Mouse (Mus musculus): ENCODE results near the gene Slfn9.
"Not testable (repeated sequence)": the region's sequence is repeated elsewhere in the genome, so short reads cannot be mapped to it uniquely, and the experiment has no call there.

The Slfn9 gene

DNA sequence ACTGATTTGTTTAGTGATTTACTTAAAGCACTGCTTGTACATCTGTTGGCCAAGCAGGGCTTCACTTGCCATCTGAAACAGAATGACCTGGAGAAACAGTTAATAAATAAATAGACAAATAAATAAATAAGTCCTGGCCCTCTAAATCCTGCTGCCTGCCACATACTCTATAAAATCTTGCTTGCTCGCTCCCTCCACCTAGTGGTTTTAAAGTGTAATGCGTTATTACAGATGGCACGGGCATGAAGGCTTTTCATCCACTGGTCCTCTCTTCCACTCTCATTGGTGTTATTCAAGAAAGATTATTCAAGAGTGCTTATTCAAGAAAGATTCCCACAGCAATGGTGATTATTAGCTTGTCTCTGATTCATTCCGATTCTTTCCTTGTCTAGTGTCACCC, 32.0 kb downstream of the Slfn9 start:
- in situ Hi-C loops (cut with MboI, MseI): no loop called here

DNA sequence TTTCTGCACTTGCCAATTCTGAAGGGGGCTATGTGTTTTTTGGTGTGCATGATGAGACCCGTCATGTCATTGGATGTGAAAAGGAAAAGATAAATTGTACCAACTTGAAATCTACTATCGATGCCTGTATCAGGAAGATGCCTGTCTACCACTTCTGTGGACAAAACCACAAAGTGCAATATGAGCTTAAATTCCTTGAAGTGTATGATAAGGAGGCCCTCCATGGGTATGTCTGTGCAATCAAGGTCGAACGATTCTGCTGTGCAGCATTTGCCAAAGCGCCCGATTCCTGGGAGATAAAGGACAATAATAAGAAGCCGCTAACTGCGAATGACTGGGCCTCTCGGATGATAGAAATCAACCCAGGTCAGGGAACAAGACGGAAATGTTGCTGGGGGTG, 34.7 kb downstream of the Slfn9 start:
- in situ Hi-C loops (cut with MboI, MseI): no loop called here

DNA sequence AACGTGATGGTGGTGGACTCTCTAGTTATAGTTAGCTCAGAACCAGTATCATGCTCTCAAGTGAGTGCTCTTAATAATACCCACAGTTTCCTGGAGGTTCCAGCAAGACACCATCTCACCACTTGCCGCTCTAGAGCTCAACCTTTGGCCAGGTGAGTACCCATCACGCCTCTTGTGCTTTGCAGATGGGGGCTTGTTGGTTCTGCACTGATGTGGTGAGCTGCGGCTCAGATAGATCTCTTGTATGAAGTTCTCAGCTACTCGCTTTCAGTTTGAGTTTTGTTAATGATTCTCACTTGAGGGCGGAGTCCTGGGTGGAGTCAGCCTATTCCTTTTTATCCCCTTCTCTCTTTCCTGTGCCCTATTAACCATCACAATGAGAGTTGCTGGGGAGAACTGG, 37.0 kb downstream of the Slfn9 start:
- in situ Hi-C loops (cut with MboI, MseI): no loop called here

DNA sequence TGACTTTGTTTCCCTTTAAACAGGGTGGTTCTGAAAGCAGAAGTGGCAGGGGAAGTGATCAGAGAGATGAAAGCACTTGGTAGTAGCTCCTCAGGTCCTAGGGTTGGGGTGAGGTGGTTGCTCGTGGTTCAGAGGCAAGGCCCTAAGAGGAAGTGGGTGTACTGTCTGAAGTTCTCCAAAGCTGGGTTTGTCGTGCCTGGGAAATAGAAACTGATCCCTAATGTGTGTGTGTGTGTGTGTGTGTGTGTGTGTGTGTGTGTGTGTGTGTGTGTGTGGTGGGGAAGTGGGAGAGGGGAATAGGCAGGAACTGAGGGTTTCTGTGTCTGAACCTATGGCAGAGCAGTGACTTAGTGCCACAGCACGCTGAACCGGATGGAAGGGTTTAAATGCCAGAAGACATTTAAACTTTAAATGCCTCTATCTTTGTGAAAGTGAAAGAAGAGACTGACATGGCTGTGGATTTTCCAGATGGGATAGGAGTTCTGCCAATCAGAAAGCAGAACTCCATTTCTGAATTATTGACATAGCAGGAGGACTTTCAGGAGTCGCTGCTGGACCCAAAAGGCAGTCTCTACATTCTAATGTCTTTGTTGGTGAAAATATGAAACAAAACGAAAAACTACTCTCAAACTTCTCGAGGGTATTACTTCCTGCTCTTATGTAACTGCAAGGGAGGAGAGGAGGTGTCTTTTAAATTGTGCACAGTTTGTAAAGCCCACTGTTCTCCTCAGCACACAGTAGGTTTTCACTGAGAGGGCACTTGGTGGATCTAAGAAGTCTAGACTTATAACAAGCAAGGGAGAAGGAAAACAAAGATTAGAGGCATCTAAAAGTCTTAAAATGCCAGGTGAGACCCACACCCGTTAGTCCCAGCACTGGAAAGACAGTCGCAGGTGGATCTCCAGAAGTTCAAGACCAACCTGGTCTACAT, 38.8 kb downstream of the Slfn9 start:
- in situ Hi-C loops (cut with MboI, MseI): no loop called here

DNA sequence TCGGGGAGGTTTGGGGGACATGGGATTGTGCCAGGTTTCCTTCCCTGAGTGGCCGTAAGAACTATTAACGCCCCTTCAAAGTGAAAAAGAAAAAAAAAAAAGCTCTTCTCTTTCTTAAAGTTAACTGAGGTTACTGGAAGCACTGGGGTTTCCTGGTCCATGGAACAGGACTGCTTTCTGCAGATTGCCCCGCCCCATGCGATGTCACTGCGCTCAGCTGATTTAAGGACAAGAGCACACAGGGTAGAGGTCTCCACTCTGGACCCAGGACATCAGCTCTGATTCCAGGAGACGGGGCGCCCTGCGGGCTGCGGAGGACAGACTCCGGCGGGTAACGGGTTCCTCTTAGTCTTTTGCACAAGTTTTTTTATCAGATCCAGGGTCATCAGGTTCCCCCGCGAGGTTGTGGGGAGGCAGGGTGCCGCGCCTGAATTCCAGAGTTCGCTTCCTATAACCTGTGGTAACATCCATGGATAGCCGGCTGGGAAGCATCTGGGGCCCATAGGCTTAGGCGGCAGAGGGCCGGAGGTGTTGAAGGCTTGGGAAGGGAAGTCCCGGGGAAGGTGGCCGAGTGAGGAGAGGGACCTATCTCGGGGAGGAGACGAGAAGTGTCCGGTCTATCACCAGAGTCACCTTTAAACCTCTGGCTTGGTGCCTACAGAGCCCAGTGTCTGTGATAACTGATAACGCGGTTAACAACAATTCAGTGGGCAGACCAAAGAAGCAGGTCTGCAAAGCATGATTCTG, 39.6 kb downstream of the Slfn9 start:
- in situ Hi-C loops (cut with MboI, MseI): no loop called here

DNA sequence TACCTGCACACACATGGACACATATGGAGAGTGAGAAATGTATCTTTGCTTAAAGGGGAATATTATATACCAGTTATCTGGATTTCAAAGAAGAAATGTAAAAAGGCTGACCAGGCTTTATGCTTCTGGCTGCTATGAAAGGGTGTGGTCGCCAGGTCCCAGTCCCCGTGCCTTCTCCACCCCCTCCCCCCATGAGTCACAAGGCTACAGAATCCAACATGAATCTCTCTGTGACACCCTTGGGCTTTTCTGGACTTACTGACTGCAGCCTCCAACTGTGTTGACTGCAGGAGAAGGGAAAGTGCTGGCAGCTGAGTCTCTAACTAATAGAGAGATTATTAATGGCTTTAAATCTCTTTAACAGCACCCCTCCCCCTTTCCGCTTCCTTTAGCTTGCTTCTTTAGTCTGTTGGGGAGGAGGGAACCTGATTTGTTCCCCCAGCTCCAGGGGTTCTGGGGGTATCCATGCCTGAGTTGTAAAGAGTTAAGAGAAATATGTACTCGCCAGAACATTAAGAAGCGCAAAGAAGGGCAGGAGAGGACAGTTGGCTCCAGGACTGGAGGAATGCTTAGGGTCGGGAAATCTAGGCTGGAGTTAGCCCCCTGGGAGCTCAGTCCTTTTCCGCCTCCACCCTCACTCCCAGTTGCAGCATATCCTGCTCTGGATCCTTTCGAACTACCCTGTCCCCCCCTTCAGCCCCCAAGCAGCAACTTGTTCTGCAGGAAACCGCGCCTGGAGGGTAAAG, 40.7 kb downstream of the Slfn9 start, which contains the start of gene Slfn5:
TSS of gene Slfn5 (plus strand) at position 614 of the 746 bp plus-strand sequence.
- in situ Hi-C loops (cut with MboI, MseI): no loop called here

DNA sequence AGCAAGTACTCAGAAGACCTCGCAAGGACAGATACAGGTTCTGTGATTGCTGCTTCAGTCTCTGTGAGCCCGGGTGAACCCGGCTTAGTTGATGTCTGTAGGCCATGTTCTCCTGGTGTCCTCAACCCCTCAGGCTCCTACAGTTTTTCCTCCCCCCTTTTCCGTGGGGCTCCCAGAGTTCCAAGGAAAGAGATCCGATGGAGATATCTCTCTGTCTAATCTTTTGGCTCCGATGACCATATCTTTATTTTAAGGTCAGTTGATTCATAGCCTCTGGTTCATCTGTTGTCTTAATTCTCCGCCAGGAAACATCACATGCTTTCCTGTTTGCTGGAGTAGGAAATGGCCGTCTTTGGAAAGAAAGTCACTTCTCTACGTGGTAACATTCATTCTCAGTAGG, 42.6 kb downstream of the Slfn9 start:
- in situ Hi-C loops (cut with MboI, MseI): no loop called here

DNA sequence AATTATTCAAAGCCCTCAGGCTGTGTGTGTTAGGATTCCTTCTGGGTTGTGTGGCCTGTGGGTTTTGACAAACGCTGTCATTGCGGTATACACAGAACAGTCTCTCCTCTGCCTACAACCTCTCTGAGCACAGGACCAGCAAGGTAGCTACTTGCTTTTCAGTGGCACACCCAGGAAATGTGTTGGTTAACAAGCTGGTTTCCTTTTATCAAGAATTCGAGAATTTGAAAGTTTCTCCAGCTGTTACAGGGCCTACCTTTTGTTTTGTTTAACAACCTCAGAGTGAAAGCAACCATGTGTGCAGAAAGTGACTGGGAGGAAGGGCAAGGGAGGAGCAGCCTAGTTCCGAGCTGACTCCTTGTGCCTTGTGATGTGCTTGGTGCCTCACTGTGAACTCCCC, 44.2 kb downstream of the Slfn9 start:
- in situ Hi-C loops (cut with MboI, MseI): no loop called here

DNA sequence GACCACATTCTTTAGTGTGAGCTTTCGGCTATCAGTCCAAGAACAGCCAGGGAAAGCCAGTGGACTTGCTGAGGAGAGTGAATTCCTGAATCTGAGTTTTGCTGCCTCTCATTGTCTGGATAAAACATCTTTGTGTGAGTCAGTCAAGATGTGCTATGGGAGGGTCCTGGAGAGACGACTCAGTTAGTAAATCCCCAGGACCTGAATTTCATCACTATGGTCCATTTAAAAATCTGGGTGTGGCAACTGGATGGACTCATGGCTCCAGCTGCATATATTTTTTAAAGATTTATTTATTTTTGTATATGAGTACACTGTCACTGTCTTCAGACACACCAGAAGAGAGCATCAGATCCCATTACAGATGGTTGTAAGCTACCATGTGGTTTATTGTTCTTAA, 46.0 kb downstream of the Slfn9 start:
- in situ Hi-C loops (cut with MboI, MseI): no loop called here

DNA sequence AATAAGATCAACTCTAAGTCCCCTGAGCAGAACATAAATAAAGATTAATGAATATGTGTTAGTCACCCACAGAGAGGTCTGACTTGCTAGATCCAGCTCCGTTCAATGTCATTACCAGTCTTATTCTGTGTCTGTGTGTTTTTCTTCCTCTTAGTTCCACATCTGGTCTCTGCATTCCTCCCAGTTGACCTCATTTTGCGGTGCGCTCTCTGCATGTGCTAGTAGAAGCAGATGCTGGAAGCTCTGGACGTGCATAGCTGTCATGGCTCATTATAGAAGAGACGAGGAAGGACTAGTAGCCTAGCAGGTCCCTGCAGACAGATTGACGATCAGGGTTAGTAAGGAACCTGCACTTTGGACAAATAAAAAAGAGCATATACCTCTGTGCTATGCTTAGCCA, 48.3 kb downstream of the Slfn9 start:
- in situ Hi-C loops (cut with MboI, MseI): no loop called here

DNA sequence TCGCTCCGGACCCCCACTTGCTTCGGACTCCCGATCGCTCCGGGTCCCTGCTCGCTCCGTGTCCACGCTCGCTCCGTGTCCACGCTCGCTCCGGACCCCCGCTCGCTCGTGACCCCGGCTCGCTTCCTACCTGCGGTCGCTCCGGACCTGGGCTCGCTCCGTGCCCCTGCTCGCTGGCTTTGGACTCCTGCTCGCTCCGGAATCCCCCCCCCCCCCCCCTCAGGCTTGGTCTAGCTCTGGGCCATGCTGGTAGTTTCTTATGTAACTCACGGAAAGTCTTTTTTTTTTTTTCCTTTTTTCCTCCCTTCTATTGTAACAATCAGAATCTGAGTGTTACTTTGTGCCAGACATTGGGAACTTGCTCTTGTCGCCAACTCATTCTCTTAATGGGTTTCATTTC, 58.4 kb downstream of the Slfn9 start:
- in situ Hi-C loops (cut with MboI, MseI): no loop called here

DNA sequence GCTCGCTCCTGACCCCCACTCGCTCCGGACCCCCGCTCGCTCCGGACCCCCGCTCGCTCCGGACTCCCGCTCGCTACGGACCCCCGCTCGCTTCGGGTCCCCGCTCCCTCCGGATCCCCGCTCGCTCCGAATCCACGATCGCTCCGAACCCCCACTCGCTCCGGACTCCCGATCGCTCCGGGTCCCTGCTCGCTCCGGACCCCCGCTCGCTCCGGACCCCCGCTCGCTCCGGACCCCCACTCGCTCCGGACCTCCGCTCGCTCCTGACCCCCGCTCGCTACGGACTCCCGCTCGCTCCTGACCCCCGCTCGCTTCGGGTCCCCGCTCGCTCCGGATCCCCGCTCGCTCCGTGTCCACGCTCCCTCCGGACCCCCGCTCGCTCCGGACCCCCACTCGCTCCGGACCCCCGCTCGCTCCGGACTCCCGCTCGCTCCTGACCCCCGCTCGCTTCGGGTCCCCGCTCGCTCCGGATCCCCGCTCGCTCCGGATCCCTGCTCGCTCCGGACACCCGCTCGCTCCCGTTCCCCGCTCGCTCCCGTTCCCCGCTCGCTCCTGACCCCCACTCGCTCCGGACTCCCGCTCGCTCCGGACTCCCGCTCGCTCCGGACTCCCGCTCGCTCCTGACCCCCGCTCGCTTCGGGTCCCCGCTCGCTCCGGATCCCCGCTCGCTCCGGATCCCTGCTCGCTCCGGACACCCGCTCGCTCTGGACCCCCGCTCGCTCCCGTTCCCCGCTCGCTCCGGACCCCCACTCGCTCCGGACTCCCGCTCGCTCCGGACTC, 59.8 kb downstream of the Slfn9 start:
- in situ Hi-C loops (cut with MboI, MseI): not testable (repeated sequence)

DNA sequence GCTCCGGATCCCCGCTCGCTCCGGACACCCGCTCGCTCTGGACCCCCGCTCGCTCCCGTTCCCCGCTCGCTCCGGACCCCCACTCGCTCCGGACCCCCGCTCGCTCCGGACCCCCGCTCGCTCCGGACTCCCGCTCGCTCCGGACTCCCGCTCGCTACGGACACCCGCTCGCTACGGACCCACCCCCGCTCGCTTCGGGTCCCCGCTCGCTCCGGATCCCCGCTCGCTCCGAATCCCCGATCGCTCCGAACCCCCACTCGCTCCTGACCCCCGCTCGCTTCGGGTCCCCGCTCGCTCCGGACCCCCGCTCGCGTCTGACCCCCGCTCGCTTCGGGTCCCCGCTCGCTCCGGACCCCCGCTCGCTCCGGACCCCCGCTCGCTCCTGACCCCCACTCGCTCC, 60.5 kb downstream of the Slfn9 start:
- in situ Hi-C loops (cut with MboI, MseI): not testable (repeated sequence)

DNA sequence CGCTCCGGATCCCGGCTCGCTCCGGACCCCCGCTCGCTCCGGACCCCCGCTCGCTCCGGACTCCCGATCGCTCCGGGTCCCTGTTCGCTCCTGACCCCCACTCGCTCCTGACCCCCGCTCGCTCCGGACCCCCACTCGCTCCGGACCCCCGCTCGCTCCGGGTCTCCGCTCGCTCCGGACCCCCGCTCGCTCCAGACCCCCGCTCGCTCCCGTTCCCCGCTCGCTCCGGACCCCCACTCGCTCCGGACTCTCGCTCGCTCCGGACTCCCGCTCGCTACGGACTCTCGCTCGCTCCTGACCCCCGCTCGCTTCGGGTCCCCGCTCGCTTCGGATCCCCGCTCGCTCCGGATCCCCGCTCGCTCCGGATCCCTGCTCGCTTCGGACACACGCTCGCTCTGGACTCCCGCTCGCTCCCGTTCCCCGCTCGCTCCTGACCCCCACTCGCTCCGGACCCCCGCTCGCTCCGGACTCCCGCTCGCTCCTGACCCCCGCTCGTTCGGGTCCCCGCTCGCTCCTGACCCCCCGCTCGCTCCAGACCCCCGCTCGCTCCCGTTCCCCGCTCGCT, 61.2 kb downstream of the Slfn9 start:
- in situ Hi-C loops (cut with MboI, MseI): not testable (repeated sequence)

DNA sequence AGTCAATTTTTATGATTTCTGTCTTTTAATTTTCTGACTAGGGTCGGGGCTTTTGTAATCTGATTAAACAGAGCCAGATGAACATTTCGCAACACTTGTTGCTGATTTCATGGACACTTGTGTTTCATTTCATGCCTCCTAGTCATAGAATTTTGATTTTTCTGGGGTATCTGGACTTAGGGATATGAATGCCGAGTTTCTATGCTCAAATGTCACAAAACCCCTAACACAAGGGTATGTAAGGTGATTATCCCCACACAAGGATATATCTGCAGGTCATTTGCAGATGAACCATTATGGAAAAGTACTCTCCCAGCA, 62.0 kb downstream of the Slfn9 start:
- in situ Hi-C loops (cut with MboI, MseI): loop anchor here in 1 of 2 experiments (10.0 kb wide), 1 partner anchor 495 kb away; the partner anchor contains the start of gene Gas2l2

DNA sequence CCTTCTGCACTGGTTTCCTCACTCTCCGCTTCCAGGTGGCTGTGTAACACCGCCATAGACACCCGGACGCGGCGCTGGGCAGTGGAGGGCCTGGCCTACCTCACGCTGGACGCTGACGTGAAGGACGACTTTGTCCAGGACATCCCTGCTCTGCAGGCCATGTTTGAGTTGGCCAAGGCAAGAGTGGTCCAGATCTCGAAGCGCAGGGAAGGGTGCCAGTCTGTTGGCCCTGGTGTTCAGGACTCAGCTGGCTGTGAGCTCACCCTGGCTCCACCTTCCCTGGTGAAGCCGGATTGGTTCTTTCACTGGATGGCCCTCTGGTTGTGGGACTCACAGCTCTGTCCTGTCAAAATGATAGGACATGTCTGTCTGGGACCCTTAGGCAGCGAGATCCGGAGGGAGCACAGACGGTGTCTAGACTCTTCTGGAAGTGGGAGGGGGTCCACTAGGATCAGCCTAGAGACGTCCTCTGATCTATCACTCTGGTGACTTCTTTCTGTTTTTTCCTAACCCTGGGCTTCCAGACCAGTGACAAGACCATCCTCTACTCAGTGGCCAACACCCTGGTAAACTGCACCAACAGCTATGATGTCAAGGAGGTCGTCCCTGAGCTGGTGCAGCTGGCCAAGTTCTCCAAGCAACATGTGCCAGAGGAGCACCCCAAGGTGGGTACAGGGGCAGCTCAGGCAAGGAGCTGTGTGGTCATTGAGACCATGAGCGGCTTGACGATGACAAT, 62.6 kb downstream of the Slfn9 start:
- in situ Hi-C loops (cut with MboI, MseI): loop anchor here in 1 of 2 experiments (10.0 kb wide), 1 partner anchor 496 kb away; the partner anchor contains the start of gene Gas2l2

All from T-helper 17 cell (primary cell).